Mouse (Mus musculus) stomach, embryonic 14.5 days (tissue): ENCODE measurements around the gene Cyb5r2. TPM values are rescaled to one million over a fixed set of nuclear protein-coding genes. Genes with fewer than 3 reads are reported as not detected.

Experiments
- polyA plus RNA-seq: library from polyadenylated mRNA; unstranded; fragments of >200 nt; fragmentation: Nextera tagmentation; extraction: Ambion mirVana; gene quantifications from 2 replicates; pipeline ENCODE4 v1.2.1, GENCODE M21; 2014

Cyb5r2 gene
- polyA plus RNA-seq, 1 experiment from 2014 or later, result 0.12 TPM

Other genes starting within 250 kb of the Cyb5r2 start
- 22.6 and 24.3 TPM in 2 replicates for gene Olfml1, start 190.6 kb downstream of the Cyb5r2 start, polyA plus RNA-seq
- gene Ppfibp2, start 162.8 kb downstream of the Cyb5r2 start, polyA plus RNA-seq, result 12.1 and 13.9 TPM in 2 replicates
- gene 5330417H12Rik, start 132.9 kb downstream of the Cyb5r2 start, polyA plus RNA-seq, result not detected in 2 replicates
- gene Ovch2, start 43.2 kb upstream of the Cyb5r2 start, polyA plus RNA-seq, result not detected in 2 replicates
- not detected in 2 replicates for gene Olfr467, start 54.2 kb upstream of the Cyb5r2 start, polyA plus RNA-seq
- not detected in 2 replicates for gene Olfr469, start 67.5 kb upstream of the Cyb5r2 start, polyA plus RNA-seq
- not detected in 2 replicates for gene Olfr470, start 89.5 kb upstream of the Cyb5r2 start, polyA plus RNA-seq
- not detected in 2 replicates for gene Olfr472, start 139.9 kb upstream of the Cyb5r2 start, polyA plus RNA-seq
- gene Olfr473, start 172.4 kb upstream of the Cyb5r2 start, polyA plus RNA-seq, result not detected in 2 replicates
- gene Olfr474, start 196.6 kb upstream of the Cyb5r2 start, polyA plus RNA-seq, result not detected in 2 replicates
- not detected in 2 replicates for gene Olfr476, start 206.8 kb upstream of the Cyb5r2 start, polyA plus RNA-seq
- gene Olfr477, start 228.7 kb upstream of the Cyb5r2 start, polyA plus RNA-seq, result not detected in 2 replicates